Mouse (Mus musculus): ENCODE data around the gene Dock9. TPM values are rescaled to one million over a fixed set of nuclear protein-coding genes. Genes with fewer than 3 reads are reported as not detected.
"Not testable (repeated sequence)": the region's sequence is repeated elsewhere in the genome, so short reads cannot be mapped to it uniquely, and the experiment has no call there.

The Dock9 gene
- polyA plus RNA-seq, 1 experiment, result 2.8 TPM

GRCm38 (mm10) chr14:121634093-121634735 is 163.4 kb downstream of the Dock9 start:
- no peak overlapping the region for H3K4me2 ChIP-seq (ENCODE audit: low read depth)
- no peaks in the 10 kb centered on the region for H3K79me2 ChIP-seq (ENCODE audit: control insufficient read depth, insufficient read depth)
- no peaks in the 10 kb centered on the region for H3K27me3 ChIP-seq (ENCODE audit: control insufficient read depth, insufficient read depth, insufficient read length)
- no peak overlapping the region for H3K4me3 ChIP-seq
- H3K36me3 ChIP-seq (ENCODE audit: control insufficient read depth, insufficient read depth), result no peaks in the 10 kb centered on the region
- H3ac ChIP-seq (ENCODE audit: control insufficient read depth, insufficient read length), result no peak overlapping the region
- TF ChIP-seq E2F4 (IDR thresholded peaks at IDR 0.05; ENCODE audit: insufficient read depth) (no peak), CEBPB (IDR thresholded peaks at IDR 0.05; ENCODE audit: insufficient read depth, poor library complexity, severe bottlenecking) (no peak)

DNA sequence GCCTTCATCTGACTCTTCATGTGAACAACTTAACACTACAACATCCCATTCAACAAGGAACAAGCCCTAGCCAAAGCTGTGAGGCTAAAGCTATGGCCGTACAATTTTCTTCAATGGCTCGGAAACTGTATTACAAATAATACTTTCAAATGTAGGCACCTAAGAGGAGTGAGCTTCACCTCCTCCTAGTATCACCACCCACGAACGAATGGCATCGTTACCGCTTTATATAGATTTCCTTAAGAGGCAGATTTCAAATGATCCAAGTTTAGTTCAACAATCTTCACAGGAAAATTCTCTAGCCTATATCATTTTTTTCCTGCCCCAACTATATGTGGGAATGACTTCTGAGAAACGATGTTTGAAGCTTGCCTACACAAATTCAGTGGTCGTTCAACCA is 165.7 kb downstream of the Dock9 start:
- Histone ChIP-seq H3K4me3 (no peak overlapping the region), H3K4me2 (ENCODE audit: low read depth) (no peak overlapping the region), H3K36me3 (ENCODE audit: control insufficient read depth, insufficient read depth) (no peaks in the 10 kb centered on the region), H3K27me3 (ENCODE audit: control insufficient read depth, insufficient read depth, insufficient read length) (no peaks in the 10 kb centered on the region), H3K79me2 (ENCODE audit: control insufficient read depth, insufficient read depth) (no peaks in the 10 kb centered on the region), H3ac (ENCODE audit: control insufficient read depth, insufficient read length) (no peak overlapping the region)
- TF ChIP-seq E2F4 (IDR thresholded peaks at IDR 0.05; ENCODE audit: insufficient read depth), result no peak
- no peak for TF ChIP-seq POLR2AphosphoS2 (IDR thresholded peaks at IDR 0.05; ENCODE audit: insufficient read length, low read depth)
- no peak for TF ChIP-seq CEBPB (IDR thresholded peaks at IDR 0.05; ENCODE audit: insufficient read depth, poor library complexity, severe bottlenecking)
- no peak for TF ChIP-seq USF1 (IDR thresholded peaks at IDR 0.05; ENCODE audit: low read depth)
- no peak for TF ChIP-seq REST (IDR thresholded peaks at IDR 0.05; ENCODE audit: insufficient read depth, insufficient read length)
- TF ChIP-seq MYOG (IDR thresholded peaks at IDR 0.05; ENCODE audit: control insufficient read depth in 1 of 3, insufficient read depth in 1 of 3, insufficient read length in 2 of 3, low read depth in 2 of 3), result no peak
- no peak for TF ChIP-seq SRF (IDR thresholded peaks at IDR 0.05; ENCODE audit: control insufficient read depth, insufficient read length, low read depth)
- TF ChIP-seq MYOD1 (IDR thresholded peaks at IDR 0.05; ENCODE audit: control insufficient read depth in 1 of 3, insufficient read length in 2 of 3, low read depth in 2 of 3), result no peak
- no peak for TF ChIP-seq TCF12 (IDR thresholded peaks at IDR 0.05; ENCODE audit: insufficient read depth, poor library complexity, severe bottlenecking)

- H3K79me2 ChIP-seq (ENCODE audit: control insufficient read depth, insufficient read depth), result no peaks in the 10 kb centered on the region
- no peak overlapping the region for H3ac ChIP-seq (ENCODE audit: control insufficient read depth, insufficient read length)
- no peaks in the 10 kb centered on the region for H3K36me3 ChIP-seq (ENCODE audit: control insufficient read depth, insufficient read depth)
- no peak overlapping the region for H3K4me3 ChIP-seq
- no peak for TF ChIP-seq MAX (IDR thresholded peaks at IDR 0.05; ENCODE audit: low read depth)
- no peak for TF ChIP-seq REST (IDR thresholded peaks at IDR 0.05; ENCODE audit: insufficient read depth, insufficient read length)
- no peak for TF ChIP-seq SRF (IDR thresholded peaks at IDR 0.05; ENCODE audit: control insufficient read depth, insufficient read length, low read depth)
- no peak for TF ChIP-seq MYOD1 (IDR thresholded peaks at IDR 0.05; ENCODE audit: control insufficient read depth in 1 of 3, insufficient read length in 2 of 3, low read depth in 2 of 3)
- no peak for TF ChIP-seq MYOG (IDR thresholded peaks at IDR 0.05; ENCODE audit: control insufficient read depth in 1 of 3, insufficient read depth in 1 of 3, insufficient read length in 2 of 3, low read depth in 2 of 3)
- no peak for TF ChIP-seq TCF3 (IDR thresholded peaks at IDR 0.05; ENCODE audit: insufficient read length, low read depth)
- no peak for TF ChIP-seq E2F4 (IDR thresholded peaks at IDR 0.05; ENCODE audit: insufficient read depth)
- TF ChIP-seq POLR2A (IDR thresholded peaks at IDR 0.05; ENCODE audit: insufficient read length, low read depth), result no peak
- TF ChIP-seq TCF12 (IDR thresholded peaks at IDR 0.05; ENCODE audit: insufficient read depth, poor library complexity, severe bottlenecking), result no peak
- no peak for TF ChIP-seq CEBPB (IDR thresholded peaks at IDR 0.05; ENCODE audit: insufficient read depth, poor library complexity, severe bottlenecking)
- TF ChIP-seq POLR2AphosphoS2 (IDR thresholded peaks at IDR 0.05; ENCODE audit: insufficient read length, low read depth), result no peak
- no peak for TF ChIP-seq USF1 (IDR thresholded peaks at IDR 0.05; ENCODE audit: low read depth)
- H3K4me2 ChIP-seq (ENCODE audit: low read depth), result no peak overlapping the region
- no peaks in the 10 kb centered on the region for H3K27me3 ChIP-seq (ENCODE audit: control insufficient read depth, insufficient read depth, insufficient read length)
These were observed 170.9 kb downstream of the Dock9 start for GRCm38 (mm10) chr14:121626741-121627140.

- H3K4me2 ChIP-seq (ENCODE audit: low read depth); H3K27me3 ChIP-seq (ENCODE audit: control insufficient read depth, insufficient read depth, insufficient read length); H3K4me3 ChIP-seq; H3ac ChIP-seq (ENCODE audit: control insufficient read depth, insufficient read length); H3K79me2 ChIP-seq (ENCODE audit: control insufficient read depth, insufficient read depth); H3K36me3 ChIP-seq (ENCODE audit: control insufficient read depth, insufficient read depth): not testable (repeated sequence)
These were observed 173.6 kb downstream of the Dock9 start for GRCm38 (mm10) chr14:121623996-121624542.

GRCm38 (mm10) chr14:121621806-121622205 is 175.8 kb downstream of the Dock9 start:
- H3K4me3 ChIP-seq, result no peak overlapping the region
- H3K4me2 ChIP-seq (ENCODE audit: low read depth), result no peak overlapping the region
- TF ChIP-seq MYOD1 (IDR thresholded peaks at IDR 0.05; ENCODE audit: control insufficient read depth in 1 of 3, insufficient read length in 2 of 3, low read depth in 2 of 3) (no peak), SRF (IDR thresholded peaks at IDR 0.05; ENCODE audit: control insufficient read depth, insufficient read length, low read depth) (no peak), TCF12 (IDR thresholded peaks at IDR 0.05; ENCODE audit: insufficient read depth, poor library complexity, severe bottlenecking) (no peak), E2F4 (IDR thresholded peaks at IDR 0.05; ENCODE audit: insufficient read depth) (no peak), TCF3 (IDR thresholded peaks at IDR 0.05; ENCODE audit: insufficient read length, low read depth) (no peak), USF1 (IDR thresholded peaks at IDR 0.05; ENCODE audit: low read depth) (no peak), POLR2AphosphoS2 (IDR thresholded peaks at IDR 0.05; ENCODE audit: insufficient read length, low read depth) (no peak), REST (IDR thresholded peaks at IDR 0.05; ENCODE audit: insufficient read depth, insufficient read length) (no peak), CEBPB (IDR thresholded peaks at IDR 0.05; ENCODE audit: insufficient read depth, poor library complexity, severe bottlenecking) (no peak), MYOG (IDR thresholded peaks at IDR 0.05; ENCODE audit: control insufficient read depth in 1 of 3, insufficient read depth in 1 of 3, insufficient read length in 2 of 3, low read depth in 2 of 3) (no peak), POLR2A (IDR thresholded peaks at IDR 0.05; ENCODE audit: insufficient read length, low read depth) (no peak), MAX (IDR thresholded peaks at IDR 0.05; ENCODE audit: low read depth) (no peak)
- no peak overlapping the region for H3ac ChIP-seq (ENCODE audit: control insufficient read depth, insufficient read length)
- H3K79me2 ChIP-seq (ENCODE audit: control insufficient read depth, insufficient read depth), result no peaks in the 10 kb centered on the region
- no peaks in the 10 kb centered on the region for H3K27me3 ChIP-seq (ENCODE audit: control insufficient read depth, insufficient read depth, insufficient read length)
- no peaks in the 10 kb centered on the region for H3K36me3 ChIP-seq (ENCODE audit: control insufficient read depth, insufficient read depth)

Measured in myocyte (in vitro differentiated cells).